Mouse (Mus musculus) embryonic facial prominence, embryonic 13.5 days (tissue): ENCODE data around the gene E130114P18Rik. TPM values are rescaled to one million over a fixed set of nuclear protein-coding genes. Genes with fewer than 3 reads are reported as not detected.

Source experiments
- ATAC-seq: fragments of 200-750 bp; cut with Nextera tagmentation; 2 replicates; pipeline ENCODE4 v1.8.0; 2017; ENCODE audit warnings: low read depth; ENCODE audit not compliant: insufficient number of reproducible peaks, insufficient read depth, low FRiP score, low TSS enrichment
- H3K27ac ChIP-seq: fragments of 300-500 bp; sonication (generic); 2 replicates; pipeline ENCODE4 v1.5.1; 2015; ENCODE audit warnings: moderate library complexity, mild to moderate bottlenecking, inconsistent platforms
- H3K27me3 ChIP-seq: fragments of 300-500 bp; sonication (generic); 2 replicates; pipeline ENCODE4 v1.6.1; 2015; ENCODE audit warnings: mild to moderate bottlenecking, inconsistent platforms
- H3K36me3 ChIP-seq: fragments of 300-500 bp; sonication (generic); 2 replicates; pipeline ENCODE4 v1.6.1; 2015; ENCODE audit warnings: mild to moderate bottlenecking, inconsistent platforms
- H3K4me1 ChIP-seq: fragments of 300-500 bp; sonication (generic); 2 replicates; pipeline ENCODE4 v1.6.1; 2015; ENCODE audit warnings: inconsistent platforms
- H3K4me2 ChIP-seq: fragments of 300-500 bp; sonication (generic); 2 replicates; pipeline ENCODE4 v1.6.1; 2015; ENCODE audit warnings: moderate library complexity, mild to moderate bottlenecking, inconsistent platforms
- H3K4me3 ChIP-seq: fragments of 300-500 bp; sonication (generic); 2 replicates; pipeline ENCODE4 v1.5.1; 2015; ENCODE audit warnings: mild to moderate bottlenecking, inconsistent platforms
- H3K9ac ChIP-seq: fragments of 300-500 bp; sonication (generic); 2 replicates; pipeline ENCODE4 v1.6.1; 2015; ENCODE audit warnings: mild to moderate bottlenecking, inconsistent platforms
- H3K9me3 ChIP-seq: fragments of 300-500 bp; sonication (generic); 2 replicates; pipeline ENCODE4 v1.6.1; 2016; ENCODE audit warnings: inconsistent platforms
- WGBS: fragments of 180-500 bp; shearing (Covaris S2); methylation state at CpG from one replicate; pipeline ENCODE4 v1.1.7; 2015; ENCODE audit warnings: mixed read lengths; 5-methylcytosine and 5-hydroxymethylcytosine counted together
- polyA plus RNA-seq: library from polyadenylated mRNA; unstranded; fragments of >200 nt; fragmentation: Nextera tagmentation; extraction: Ambion mirVana; gene quantifications from 2 replicates; pipeline ENCODE4 v1.2.1, GENCODE M21; 2015

Gene E130114P18Rik
- polyA plus RNA-seq, 1 experiment from 2014 or later: 5.0 TPM

DNA sequence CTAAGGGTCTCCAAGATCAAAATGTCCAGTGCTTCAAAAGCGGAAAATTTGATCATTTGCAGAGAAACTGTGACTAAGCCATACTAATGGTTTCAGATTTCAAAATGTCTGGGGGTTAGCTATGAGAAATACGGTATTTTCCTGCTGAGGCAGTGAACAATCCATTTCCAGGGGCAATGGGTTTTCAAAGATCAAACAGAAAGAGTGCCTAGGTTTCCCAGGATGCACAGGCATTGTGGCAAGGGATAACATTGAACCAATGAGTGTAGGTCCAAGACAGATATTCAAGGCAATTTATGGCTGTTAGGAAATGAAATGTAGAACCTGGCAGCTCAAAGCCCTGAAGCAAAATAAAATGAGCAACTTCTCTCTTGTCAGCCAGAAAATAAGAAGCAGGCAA is 220.3 kb downstream of the E130114P18Rik start:
- ATAC-seq: no peak
- Histone ChIP-seq H3K4me1 (no peaks in the 10 kb centered on the region), H3K27ac (no peak overlapping the region), H3K36me3 (no peaks in the 10 kb centered on the region), H3K9me3 (no peaks in the 10 kb centered on the region), H3K4me2 (no peak overlapping the region), H3K27me3 (no peaks in the 10 kb centered on the region), H3K4me3 (no peak overlapping the region), H3K9ac (no peak overlapping the region)
- 41% methylated on average over 2 of the region's 2 CpGs for WGBS

DNA sequence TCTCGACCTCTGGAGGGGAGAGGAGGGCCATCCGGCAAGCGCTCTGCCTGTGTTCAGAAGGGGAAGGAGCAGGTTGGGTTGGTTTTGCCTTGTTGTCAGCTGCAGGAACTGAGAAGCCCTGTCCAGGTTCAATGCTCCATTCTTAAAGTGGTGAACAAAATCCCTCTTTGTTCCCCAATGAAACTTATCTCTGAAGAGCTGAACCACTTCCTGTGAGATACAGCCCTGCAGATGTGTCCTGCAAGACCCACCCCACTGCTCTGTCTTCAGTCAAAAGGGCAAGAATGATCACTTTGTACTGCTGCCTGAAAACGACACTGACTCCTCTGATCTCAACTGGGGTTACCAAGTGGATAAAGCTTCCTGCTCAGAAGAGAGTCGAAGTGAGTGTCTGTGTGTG is 233.9 kb downstream of the E130114P18Rik start:
- Histone ChIP-seq H3K9me3 (0 out of 2 replicates have a peak, but pooled peaks cover 1% of the 10 kb centered on the region), H3K36me3 (no peaks in the 10 kb centered on the region), H3K27ac (no peak overlapping the region), H3K4me1 (no peaks in the 10 kb centered on the region), H3K9ac (no peak overlapping the region), H3K4me2 (no peak overlapping the region), H3K27me3 (no peaks in the 10 kb centered on the region), H3K4me3 (no peak overlapping the region)
- no peak for ATAC-seq
- 16% methylated on average over 5 of the region's 5 CpGs for WGBS

DNA sequence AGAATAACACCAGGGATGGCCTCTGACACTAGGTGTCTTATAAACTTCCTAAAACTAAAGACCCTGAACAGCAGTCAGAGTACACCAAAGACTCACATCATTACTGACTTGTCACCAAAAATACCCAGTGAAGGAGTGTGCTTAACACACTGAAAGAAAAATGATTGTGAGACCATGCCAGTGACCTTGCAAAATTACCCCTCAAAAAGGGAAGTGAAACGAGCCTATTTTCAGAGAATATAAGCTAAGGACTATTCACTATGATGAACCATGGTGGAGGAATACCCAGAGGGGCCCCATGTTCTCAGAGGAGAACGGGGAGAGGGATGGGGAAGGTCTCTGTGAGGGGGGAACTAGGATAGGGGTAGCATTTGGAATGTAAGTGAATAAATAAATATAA is 245.8 kb downstream of the E130114P18Rik start:
- no peak overlapping the region for H3K9ac ChIP-seq
- H3K4me1 ChIP-seq: no peaks in the 10 kb centered on the region
- no peak for ATAC-seq
- no peaks in the 10 kb centered on the region for H3K27me3 ChIP-seq
- no peak overlapping the region for H3K4me3 ChIP-seq
- H3K9me3 ChIP-seq: no peaks in the 10 kb centered on the region
- H3K27ac ChIP-seq: no peak overlapping the region
- 50% methylated on average over 2 of the region's 2 CpGs for WGBS
- H3K4me2 ChIP-seq: no peak overlapping the region
- no peaks in the 10 kb centered on the region for H3K36me3 ChIP-seq

DNA sequence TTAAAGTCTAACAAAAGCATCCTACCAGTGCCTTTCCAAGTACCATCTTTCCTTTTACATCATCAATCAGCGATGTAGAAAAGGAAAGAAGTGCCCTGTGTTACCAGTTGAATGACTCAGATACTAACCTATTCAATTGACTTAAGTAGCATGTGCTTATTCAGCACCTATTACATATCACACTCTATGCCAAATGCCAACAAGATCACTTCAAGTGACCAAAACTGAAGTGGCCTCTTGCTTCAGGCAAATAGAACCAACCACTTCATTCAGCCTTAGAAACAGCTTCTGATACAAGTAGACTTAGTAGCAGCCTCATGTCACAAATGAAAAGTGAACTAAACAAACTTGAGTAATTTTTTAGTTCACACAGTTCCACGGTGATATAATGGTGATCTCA is 249.4 kb downstream of the E130114P18Rik start:
- no peak overlapping the region for H3K4me2 ChIP-seq
- H3K27me3 ChIP-seq: no peaks in the 10 kb centered on the region; the same call in 1 of the 2 replicates
- H3K36me3 ChIP-seq: no peaks in the 10 kb centered on the region
- no peak for ATAC-seq
- H3K27ac ChIP-seq: no peak overlapping the region
- whole genome bisulfite sequencing: 81% methylated on average over 2 of the region's 2 CpGs
- no peak overlapping the region for H3K4me3 ChIP-seq
- H3K9me3 ChIP-seq: no peaks in the 10 kb centered on the region
- H3K9ac ChIP-seq: no peak overlapping the region
- H3K4me1 ChIP-seq: no peaks in the 10 kb centered on the region

Other genes starting within 250 kb of the E130114P18Rik start
- gene Nfia, start 5.3 kb downstream of the E130114P18Rik start, polyA plus RNA-seq: 59.9 and 71.0 TPM in 2 replicates